Mouse (Mus musculus) MEL (cell line): ENCODE data around the gene Itsn1. TPM values are rescaled to one million over a fixed set of nuclear protein-coding genes. Genes with fewer than 3 reads are reported as not detected.

Experiments
- DNase-seq: peaks from one replicate; pipeline ENCODE4 v3.0.0; 2011; ENCODE audit warnings: low read depth, low spot score
- H3K27ac ChIP-seq: 2 replicates; pipeline ENCODE4 v1.5.1; 2012; ENCODE audit warnings: low read depth, mild to moderate bottlenecking, control low read depth, low read length, moderate library complexity; ENCODE audit not compliant: control insufficient read depth
- H3K27me3 ChIP-seq, 2 experiments: fragments of 150-350 bp in 1 of 2; sonication (generic) in 1 of 2; 2 replicates each; pipeline ENCODE4 v1.6.1; 2012; ENCODE audit warnings: low read length in 2 of 2, mild to moderate bottlenecking in 2 of 2, improper control_type of control experiment in 1 of 2, moderate library complexity in 1 of 2; ENCODE audit not compliant: insufficient read depth in 2 of 2, control insufficient read depth in 1 of 2
- H3K36me3 ChIP-seq, 2 experiments: 2 replicates each; pipeline ENCODE4 v1.6.1; 2012 to 2014; ENCODE audit warnings: low read length in 2 of 2, improper control_type of control experiment in 1 of 2, inconsistent platforms in 1 of 2, mild to moderate bottlenecking in 1 of 2; ENCODE audit not compliant: insufficient read depth in 2 of 2, control insufficient read depth in 1 of 2
- H3K4me1 ChIP-seq, 2 experiments: fragments of 150-350 bp in 1 of 2; sonication (generic) in 1 of 2; 2 replicates each; pipeline ENCODE4 v1.6.1; 2012; ENCODE audit warnings: low read length in 2 of 2, improper control_type of control experiment in 1 of 2, mild to moderate bottlenecking in 1 of 2; ENCODE audit not compliant: insufficient read depth in 2 of 2, control insufficient read depth in 1 of 2
- H3K4me3 ChIP-seq, 2 experiments: fragments of 150-350 bp in 1 of 2; sonication (generic) in 1 of 2; 2 replicates each; pipeline ENCODE4 v1.5.1; 2012; ENCODE audit warnings: low read depth in 2 of 2, low read length in 2 of 2, mild to moderate bottlenecking in 2 of 2, moderate library complexity in 2 of 2, control low read depth in 1 of 2, improper control_type of control experiment in 1 of 2; ENCODE audit not compliant: control insufficient read depth in 1 of 2, insufficient read depth in 1 of 2
- H3K79me2 ChIP-seq: 2 replicates; pipeline ENCODE4 v1.6.1; 2012; ENCODE audit warnings: mild to moderate bottlenecking, low read length, moderate library complexity; ENCODE audit not compliant: control insufficient read depth, poor library complexity, insufficient read depth
- H3K9ac ChIP-seq: 2 replicates; pipeline ENCODE4 v1.6.1; 2012; ENCODE audit warnings: low read depth, mild to moderate bottlenecking, control low read depth, low read length, moderate library complexity; ENCODE audit not compliant: control insufficient read depth, poor library complexity, severe bottlenecking
- H3K9me3 ChIP-seq: fragments of 150-350 bp; sonication (generic); replicated peaks from 2 replicates; pipeline ENCODE4 v1.6.1; 2012; ENCODE audit warnings: mild to moderate bottlenecking, low read length, improper control_type of control experiment, moderate library complexity; ENCODE audit not compliant: insufficient read depth
- CHD1 ChIP-seq: IDR thresholded peaks from 2 replicates; pipeline ENCODE4 v1.6.1; 2012; ENCODE audit warnings: low read depth, mild to moderate bottlenecking, inconsistent platforms, low read length, improper control_type of control experiment
- CHD2 ChIP-seq: IDR thresholded peaks from 2 replicates; pipeline ENCODE4 v1.6.1; 2011; ENCODE audit warnings: low read length, improper control_type of control experiment
- E2F4 ChIP-seq: IDR thresholded peaks from 2 replicates; pipeline ENCODE4 v1.6.1; 2011; ENCODE audit warnings: low read depth, low read length, improper control_type of control experiment, borderline replicate concordance
- EP300 ChIP-seq, 2 experiments: IDR thresholded peaks; 2 replicates each; pipeline ENCODE4 v1.6.1; 2011; ENCODE audit warnings: improper control_type of control experiment in 2 of 2, low read length in 2 of 2, low read depth in 1 of 2, mild to moderate bottlenecking in 1 of 2
- ETS1 ChIP-seq: IDR thresholded peaks from 2 replicates; pipeline ENCODE4 v1.6.1; 2012; ENCODE audit warnings: low read depth, mild to moderate bottlenecking, inconsistent platforms, low read length, improper control_type of control experiment, moderate library complexity
- GABPA ChIP-seq: IDR thresholded peaks from 2 replicates; pipeline ENCODE4 v1.6.1; 2012; ENCODE audit warnings: low read depth, mild to moderate bottlenecking, inconsistent platforms, low read length, improper control_type of control experiment, moderate library complexity
- GATA1 ChIP-seq: IDR thresholded peaks from 2 replicates; pipeline ENCODE4 v1.6.1; 2011; ENCODE audit warnings: low read depth, low read length, improper control_type of control experiment
- JUND ChIP-seq: IDR thresholded peaks from 2 replicates; pipeline ENCODE4 v1.6.1; 2011; ENCODE audit warnings: low read depth, mild to moderate bottlenecking, improper control_type of control experiment, low read length
- KAT2A ChIP-seq: conservative IDR thresholded peaks from 2 replicates; pipeline ENCODE4 v1.6.1; 2012; ENCODE audit warnings: low read depth, low read length, improper control_type of control experiment, inconsistent platforms
- MAFK ChIP-seq: IDR thresholded peaks from 2 replicates; pipeline ENCODE4 v1.6.1; 2011; ENCODE audit warnings: low read depth, mild to moderate bottlenecking, low read length, improper control_type of control experiment, borderline replicate concordance
- MAX ChIP-seq: IDR thresholded peaks from 2 replicates; pipeline ENCODE4 v1.6.1; 2011; ENCODE audit warnings: low read length, improper control_type of control experiment
- MAZ ChIP-seq: IDR thresholded peaks from 2 replicates; pipeline ENCODE4 v1.6.1; 2012; ENCODE audit warnings: low read depth, mild to moderate bottlenecking, inconsistent platforms, low read length, improper control_type of control experiment
- MEF2A ChIP-seq: IDR thresholded peaks from 2 replicates; pipeline ENCODE4 v1.6.1; 2014; ENCODE audit warnings: low read depth, mild to moderate bottlenecking, inconsistent platforms, low read length, improper control_type of control experiment; ENCODE audit not compliant: poor library complexity, insufficient replicate concordance, severe bottlenecking; ENCODE audit errors: extremely low read depth
- NELFE ChIP-seq: IDR thresholded peaks from 2 replicates; pipeline ENCODE4 v1.6.1; 2011; ENCODE audit warnings: low read depth, low read length, improper control_type of control experiment
- POLR2A ChIP-seq, 2 experiments: IDR thresholded peaks; 2 replicates each; pipeline ENCODE4 v1.6.1; 2011 to 2012; ENCODE audit warnings: low read length in 2 of 2, mild to moderate bottlenecking in 2 of 2, control low read depth in 1 of 2, improper control_type of control experiment in 1 of 2, low read depth in 1 of 2, moderate library complexity in 1 of 2; ENCODE audit not compliant: control insufficient read depth in 1 of 2, insufficient read depth in 1 of 2, poor library complexity in 1 of 2
- POLR2AphosphoS2 ChIP-seq: IDR thresholded peaks from 2 replicates; pipeline ENCODE4 v1.6.1; 2011; ENCODE audit warnings: low read length, improper control_type of control experiment
- POLR2AphosphoS5 ChIP-seq: IDR thresholded peaks from 2 replicates; pipeline ENCODE4 v1.6.1; 2012; ENCODE audit warnings: low read depth, borderline replicate concordance, mild to moderate bottlenecking, inconsistent platforms, low read length, moderate library complexity, mixed read lengths
- RAD21 ChIP-seq: IDR thresholded peaks from 2 replicates; pipeline ENCODE4 v1.6.1; 2011; ENCODE audit warnings: mild to moderate bottlenecking, low read depth, low read length, improper control_type of control experiment
- RCOR1 ChIP-seq: IDR thresholded peaks from 2 replicates; pipeline ENCODE4 v1.6.1; 2012; ENCODE audit warnings: low read depth, mild to moderate bottlenecking, inconsistent platforms, low read length, improper control_type of control experiment
- SIN3A ChIP-seq: IDR thresholded peaks from 2 replicates; pipeline ENCODE4 v1.6.1; 2012; ENCODE audit warnings: low read length, improper control_type of control experiment, inconsistent platforms
- SMC3 ChIP-seq: IDR thresholded peaks from 2 replicates; pipeline ENCODE4 v1.6.1; 2011; ENCODE audit warnings: low read depth, low read length, improper control_type of control experiment
- TAL1 ChIP-seq: IDR thresholded peaks from 2 replicates; pipeline ENCODE4 v1.6.1; 2012; ENCODE audit warnings: mild to moderate bottlenecking, inconsistent platforms, low read length, moderate library complexity, mixed read lengths
- TCF12 ChIP-seq: IDR thresholded peaks from 2 replicates; pipeline ENCODE4 v1.6.1; 2014; ENCODE audit warnings: low read depth, mild to moderate bottlenecking, inconsistent platforms, low read length, improper control_type of control experiment, moderate library complexity
- USF1 ChIP-seq: IDR thresholded peaks from 2 replicates; pipeline ENCODE4 v1.6.1; 2014; ENCODE audit warnings: low read depth, mild to moderate bottlenecking, inconsistent platforms, low read length, improper control_type of control experiment, moderate library complexity
- USF2 ChIP-seq, 2 experiments: IDR thresholded peaks; 2 replicates each; pipeline ENCODE4 v1.6.1; 2011 to 2012; ENCODE audit warnings: improper control_type of control experiment in 2 of 2, low read length in 2 of 2, borderline replicate concordance in 1 of 2, inconsistent platforms in 1 of 2, low read depth in 1 of 2, mild to moderate bottlenecking in 1 of 2; ENCODE audit not compliant: insufficient read depth in 1 of 2
- ZC3H11A ChIP-seq: IDR thresholded peaks from 2 replicates; pipeline ENCODE4 v1.6.1; 2012; ENCODE audit warnings: low read depth, mild to moderate bottlenecking, inconsistent platforms, low read length, improper control_type of control experiment
- ZKSCAN1 ChIP-seq: IDR thresholded peaks from 2 replicates; pipeline ENCODE4 v1.6.1; 2012; ENCODE audit warnings: low read depth, mild to moderate bottlenecking, inconsistent platforms, low read length, improper control_type of control experiment, moderate library complexity
- ZMIZ1 ChIP-seq: IDR thresholded peaks from 2 replicates; pipeline ENCODE4 v1.6.1; 2012; ENCODE audit warnings: low read depth, mild to moderate bottlenecking, inconsistent platforms, low read length, improper control_type of control experiment, moderate library complexity
- ZNF384 ChIP-seq: IDR thresholded peaks from 2 replicates; pipeline ENCODE4 v1.6.1; 2012; ENCODE audit warnings: low read depth, mild to moderate bottlenecking, inconsistent platforms, low read length, improper control_type of control experiment
- polyA plus RNA-seq, 2 experiments: library from polyadenylated mRNA; stranded (reverse) in 1 of 2; unstranded in 1 of 2; fragments of >175 nt in 1 of 2; fragments of >200 nt in 1 of 2; gene quantifications; 2 replicates each; pipeline versions ENCODE4 v1.2.1 to v1.2.4; 2012; ENCODE audit warnings: low replicate concordance in 2 of 2, low read depth in 1 of 2; ENCODE audit not compliant: insufficient read length in 2 of 2, insufficient read depth in 1 of 2, missing spikeins in 1 of 2
- total RNA-seq: library from RNA; depleted of rRNA; stranded (reverse); fragments of 300-350 nt; gene quantifications from 2 replicates; pipeline ENCODE4 v1.2.3, GENCODE M21; 2012

The Itsn1 gene
- total and polyA plus RNA-seq, 3 experiments: 14.7 to 36.5 TPM; not detected in 1

- DNase-seq: peak; percentile 46
- Histone ChIP-seq H3K79me2 (peaks cover 20% of the 10 kb centered on the region), H3K27me3 (no peaks in the 10 kb centered on the region), H3K9ac (peak overlapping the region; percentile 99), H3K4me3 (peak overlapping the region; percentile 89 to 92), H3K27ac (peak overlapping the region; percentile 86), H3K4me1 (peaks cover 6 to 12% of the 10 kb centered on the region in 2 experiments; a peak in 3 of 4 replicates), H3K9me3 (no peaks in the 10 kb centered on the region), H3K36me3 (peaks cover 6 to 21% of the 10 kb centered on the region in 2 experiments)
- TF ChIP-seq MAX: no peak
- no peak; the same call in 1 of the 2 replicates for TF ChIP-seq SIN3A
- no peak for TF ChIP-seq MEF2A
- no peak for TF ChIP-seq POLR2AphosphoS5
- TF ChIP-seq GABPA: no peak
- TF ChIP-seq CHD2: no peak
- no peak for TF ChIP-seq GATA1
- no peak for TF ChIP-seq ETS1
- TF ChIP-seq USF1: no peak
- TF ChIP-seq POLR2AphosphoS2: no peak
- no peak for TF ChIP-seq TCF12
- no peak for TF ChIP-seq JUND
Measured at GRCm38 (mm10) chr16:91688023-91688618, 41.0 kb upstream of the Itsn1 start.

- H3K36me3 ChIP-seq: peaks cover 1 to 21% of the 10 kb centered on the region in 2 experiments
- H3K79me2 ChIP-seq: peaks cover 20% of the 10 kb centered on the region
- peaks cover 6 to 12% of the 10 kb centered on the region in 2 experiments; a peak in 3 of 4 replicates for H3K4me1 ChIP-seq
- TF ChIP-seq CHD2 (no peak), KAT2A (no peak; the same call in 1 of the 2 replicates), MAFK (no peak), NELFE (peak; percentile 91), USF1 (0 out of 2 replicates have a peak, but pooled peaks have one; percentile 11), RAD21 (no peak), MAZ (peak; percentile 90; the same call in 1 of the 2 replicates), ZC3H11A (no peak), CHD1 (no peak), E2F4 (peak; percentile 65; the same call in 1 of the 2 replicates), GATA1 (no peak), USF2 (IDR thresholded peaks at IDR 0.05; ENCODE audit: borderline replicate concordance in 1 of 2, insufficient read depth in 1 of 2, low read depth in 1 of 2, low read length in 2 of 2) (no peak), MAX (peak; percentile 81), ZKSCAN1 (0 out of 2 replicates have a peak, but pooled peaks have one; percentile 41), TAL1 (no peak), SMC3 (no peak), MEF2A (no peak), EP300 (IDR thresholded peaks at IDR 0.05; ENCODE audit: low read depth in 1 of 2, low read length in 2 of 2) (peak in 1 of 2 experiments; percentile 30; a peak in 1 of 4 replicates), ZMIZ1 (peak; percentile 93), RCOR1 (0 out of 2 replicates have a peak, but pooled peaks have one; percentile 19), ZNF384 (no peak), POLR2A (IDR thresholded peaks at IDR 0.05; ENCODE audit: control insufficient read depth in 1 of 2, insufficient read depth in 1 of 2, low read depth in 1 of 2, low read length in 2 of 2, poor library complexity in 1 of 2) (peak; percentile 89)
Measured at GRCm38 (mm10) chr16:91688619-91689334, 40.3 kb upstream of the Itsn1 start, which contains the start of gene Donson. Gene Donson, minus strand, starts transcription at chr16:91688770.

More at GRCm38 (mm10) chr16:91688619-91689334, 40.3 kb upstream of the Itsn1 start, which contains the start of gene Donson:
- Histone ChIP-seq H3K27me3 (no peaks in the 10 kb centered on the region), H3K9ac (peak within 1 kb of the TSS; percentile 99), H3K27ac (peak within 1 kb of the TSS; percentile 96), H3K9me3 (no peaks in the 10 kb centered on the region), H3K4me3 (peak within 1 kb of the TSS; percentile 89 to 100)
- DNase-seq: peak; percentile 94
